Mouse (Mus musculus) heart, adult 2 months (tissue): Measurements from ENCODE around the gene Aldh3a2. TPM values are rescaled to one million over a fixed set of nuclear protein-coding genes. Genes with fewer than 3 reads are reported as not detected.

Source experiments
- DNase-seq, 2 experiments: peaks; one replicate each; pipeline ENCODE4 v3.0.0; 2021
- H3K27ac ChIP-seq: fragments of 200-600 bp; 2 replicates; pipeline ENCODE4 v1.8.1; 2022
- H3K27me3 ChIP-seq: fragments of 200-500 bp; 2 replicates; pipeline ENCODE4 v1.6.1; 2012; ENCODE audit warnings: mild to moderate bottlenecking, low read length, inconsistent platforms, mixed read lengths; ENCODE audit not compliant: control insufficient read depth, insufficient read depth
- H3K36me3 ChIP-seq: fragments of 200-500 bp; 2 replicates; pipeline ENCODE4 v1.6.1; 2012; ENCODE audit warnings: low read length, inconsistent platforms; ENCODE audit not compliant: control insufficient read depth, insufficient read depth
- H3K4me1 ChIP-seq: fragments of 200-500 bp; 2 replicates; pipeline ENCODE4 v1.6.1; 2011; ENCODE audit warnings: low read length; ENCODE audit not compliant: control insufficient read depth, insufficient read depth
- H3K4me3 ChIP-seq: fragments of 200-600 bp; 2 replicates; pipeline ENCODE4 v1.8.1; 2022
- H3K79me2 ChIP-seq: fragments of 200-500 bp; replicated peaks from 2 replicates; pipeline ENCODE4 v1.6.1; 2012; ENCODE audit warnings: mild to moderate bottlenecking, inconsistent platforms, low read length, moderate library complexity, mixed read lengths; ENCODE audit not compliant: control insufficient read depth, insufficient read depth
- H3K9ac ChIP-seq: fragments of 200-500 bp; 2 replicates; pipeline ENCODE4 v1.6.1; 2012; ENCODE audit warnings: low read depth, mild to moderate bottlenecking, control low read depth, inconsistent platforms, low read length, mixed read lengths
- CTCF ChIP-seq: fragments of 200-600 bp; IDR thresholded peaks from 2 replicates; pipeline ENCODE4 v1.8.1; 2022; ENCODE audit warnings: antibody characterized with exemption, mild to moderate bottlenecking, moderate library complexity
- EP300 ChIP-seq: fragments of 200-500 bp; IDR thresholded peaks from 2 replicates; pipeline ENCODE4 v1.6.1; 2011; ENCODE audit warnings: low read depth, low read length, control low read depth; ENCODE audit not compliant: insufficient read depth
- POLR2A ChIP-seq: fragments of 200-500 bp; IDR thresholded peaks from 2 replicates; pipeline ENCODE4 v1.6.1; 2011; ENCODE audit warnings: mild to moderate bottlenecking, low read depth, low read length, control low read depth; ENCODE audit not compliant: insufficient read depth
- whole genome bisulfite sequencing: fragments of 180-500 bp; shearing (Covaris S2); methylation state at CpG from one replicate; pipeline ENCODE4 v1.1.7; 2018; 5-methylcytosine and 5-hydroxymethylcytosine counted together
- intact Hi-C: fragments of 180-260 bp; cut with DNase I; formaldehyde crosslinking; loops from one replicate; pipeline ENCODE4 v1.15.1; 2025
- polyA plus RNA-seq: library from polyadenylated mRNA; depleted of rRNA; stranded (reverse); fragments of >200 nt; gene quantifications from 2 replicates; pipeline ENCODE4 v1.2.3, GENCODE M21; 2012
- total RNA-seq, 2 experiments: library from RNA; stranded (reverse); gene quantifications; 2 replicates each; pipeline ENCODE4 v1.2.3; 2021

Gene Aldh3a2
- total and polyA plus RNA-seq, 3 experiments = 26.2 to 36.4 (median 33.8) TPM

GRCm38 (mm10) chr11:61225941-61226412, 41.3 kb downstream of the Aldh3a2 start:
- 51% methylated on average over 6 of the region's 6 CpGs for WGBS
- DNase-seq = peak; percentile 75 to 82
- H3K9ac ChIP-seq = no peak overlapping the region

GRCm38 (mm10) chr11:61225511-61225910, 41.8 kb downstream of the Aldh3a2 start:
- Histone ChIP-seq H3K27me3 (no peaks in the 10 kb centered on the region), H3K79me2 (no peaks in the 10 kb centered on the region), H3K4me1 (peaks cover 8% of the 10 kb centered on the region), H3K4me3 (no peak overlapping the region), H3K9ac (no peak overlapping the region), H3K27ac (peak overlapping the region; percentile 51), H3K36me3 (no peaks in the 10 kb centered on the region)
- WGBS = 74% methylated on average over 4 of the region's 4 CpGs
- intact Hi-C loops = no loop called here
- DNase-seq = no peak
- no peak for TF ChIP-seq CTCF
- no peak for TF ChIP-seq POLR2A
- 0 out of 2 replicates have a peak, but pooled peaks have one; percentile 6 for TF ChIP-seq EP300

More at GRCm38 (mm10) chr11:61225941-61226412, 41.3 kb downstream of the Aldh3a2 start:
- 0 out of 2 replicates have a peak, but pooled peaks have one; percentile 10 for TF ChIP-seq EP300
- TF ChIP-seq CTCF = no peak
- intact Hi-C loops = loop anchor here (2.0 kb wide), 1 partner anchor 31 kb away; no protein-coding TSS in a partner anchor
- H3K4me3 ChIP-seq = no peak overlapping the region
- no peaks in the 10 kb centered on the region for H3K79me2 ChIP-seq
- no peaks in the 10 kb centered on the region for H3K27me3 ChIP-seq
- H3K36me3 ChIP-seq = no peaks in the 10 kb centered on the region
- peak overlapping the region; percentile 51 for H3K27ac ChIP-seq
- peaks cover 8% of the 10 kb centered on the region for H3K4me1 ChIP-seq

- Histone ChIP-seq H3K4me1 (peaks cover 8% of the 10 kb centered on the region), H3K36me3 (no peaks in the 10 kb centered on the region), H3K4me3 (no peak overlapping the region), H3K27ac (peak overlapping the region; percentile 15), H3K27me3 (no peaks in the 10 kb centered on the region), H3K79me2 (no peaks in the 10 kb centered on the region), H3K9ac (no peak overlapping the region)
- 79% methylated on average over 10 of the region's 10 CpGs for WGBS
- no peak for TF ChIP-seq POLR2A
- TF ChIP-seq EP300 = no peak
- no peak for TF ChIP-seq CTCF
- DNase-seq = no peak
- intact Hi-C loops = no loop called here
Observed at GRCm38 (mm10) chr11:61224907-61225306, 42.4 kb downstream of the Aldh3a2 start.

- Histone ChIP-seq H3K9ac (no peak overlapping the region), H3K27me3 (no peaks in the 10 kb centered on the region), H3K79me2 (no peaks in the 10 kb centered on the region), H3K4me3 (no peak overlapping the region), H3K4me1 (peaks cover 8% of the 10 kb centered on the region), H3K36me3 (no peaks in the 10 kb centered on the region), H3K27ac (no peak overlapping the region)
- 33% methylated on average over 6 of the region's 6 CpGs for WGBS
- intact Hi-C loops = no loop called here
- no peak for DNase-seq
- no peak for TF ChIP-seq CTCF
Observed at GRCm38 (mm10) chr11:61224234-61224744, 43.0 kb downstream of the Aldh3a2 start.

GRCm38 (mm10) chr11:61222971-61223745, 44.1 kb downstream of the Aldh3a2 start:
- intact Hi-C loops = no loop called here

GRCm38 (mm10) chr11:61222007-61222406, 45.3 kb downstream of the Aldh3a2 start:
- no peak for DNase-seq
- no peak overlapping the region for H3K4me3 ChIP-seq
- intact Hi-C loops = no loop called here
- no peaks in the 10 kb centered on the region for H3K27me3 ChIP-seq
- 69% methylated on average over 1 of the region's 1 CpGs for WGBS
- no peak for TF ChIP-seq EP300
- TF ChIP-seq POLR2A = no peak
- TF ChIP-seq CTCF = no peak
- H3K4me1 ChIP-seq = peaks cover 8% of the 10 kb centered on the region
- H3K79me2 ChIP-seq = no peaks in the 10 kb centered on the region
- no peak overlapping the region for H3K27ac ChIP-seq
- H3K9ac ChIP-seq = no peak overlapping the region
- H3K36me3 ChIP-seq = no peaks in the 10 kb centered on the region

More at GRCm38 (mm10) chr11:61222971-61223745, 44.1 kb downstream of the Aldh3a2 start:
- WGBS = 82% methylated on average over 9 of the region's 9 CpGs
- DNase-seq = peak in 1 of 2 experiments; percentile 18
- no peak overlapping the region for H3K9ac ChIP-seq
- H3K36me3 ChIP-seq = no peaks in the 10 kb centered on the region
- no peak overlapping the region; the same call in 1 of the 2 replicates for H3K27ac ChIP-seq
- H3K4me1 ChIP-seq = peaks cover 8% of the 10 kb centered on the region
- no peak for TF ChIP-seq EP300
- no peak for TF ChIP-seq CTCF
- no peak for TF ChIP-seq POLR2A
- H3K27me3 ChIP-seq = no peaks in the 10 kb centered on the region
- no peaks in the 10 kb centered on the region for H3K79me2 ChIP-seq
- H3K4me3 ChIP-seq = no peak overlapping the region
